Mouse (Mus musculus) spleen, postnatal 36 days (tissue): ENCODE results near the gene Cyb561a3.

Experiments
- DNase-seq, 2 experiments: peaks; one replicate each; pipeline ENCODE4 v3.0.0; 2022; ENCODE audit warnings: low spot score in 2 of 2, mixed read lengths in 1 of 2

Gene Cyb561a3

DNA sequence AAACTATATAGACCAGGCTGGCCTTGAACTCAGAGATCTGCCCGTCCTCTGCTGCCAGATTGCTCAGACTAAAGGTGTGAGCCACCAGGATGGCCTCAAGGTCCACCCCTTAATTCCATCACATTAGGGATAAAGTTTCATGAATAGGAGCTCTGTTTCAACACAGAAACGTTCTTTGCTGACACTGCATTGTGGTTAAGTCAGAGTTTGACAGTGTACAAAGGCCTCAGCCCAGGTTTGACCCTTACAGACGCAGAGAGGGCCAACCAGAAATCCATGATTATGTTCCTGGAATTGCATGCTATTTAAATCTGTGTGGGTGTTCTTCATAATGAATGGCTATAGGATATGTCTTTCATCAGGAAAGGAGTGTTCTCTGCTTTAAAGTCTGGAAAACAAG, 13.3 kb downstream of the Cyb561a3 start:
- DNase-seq, result no peak

DNA sequence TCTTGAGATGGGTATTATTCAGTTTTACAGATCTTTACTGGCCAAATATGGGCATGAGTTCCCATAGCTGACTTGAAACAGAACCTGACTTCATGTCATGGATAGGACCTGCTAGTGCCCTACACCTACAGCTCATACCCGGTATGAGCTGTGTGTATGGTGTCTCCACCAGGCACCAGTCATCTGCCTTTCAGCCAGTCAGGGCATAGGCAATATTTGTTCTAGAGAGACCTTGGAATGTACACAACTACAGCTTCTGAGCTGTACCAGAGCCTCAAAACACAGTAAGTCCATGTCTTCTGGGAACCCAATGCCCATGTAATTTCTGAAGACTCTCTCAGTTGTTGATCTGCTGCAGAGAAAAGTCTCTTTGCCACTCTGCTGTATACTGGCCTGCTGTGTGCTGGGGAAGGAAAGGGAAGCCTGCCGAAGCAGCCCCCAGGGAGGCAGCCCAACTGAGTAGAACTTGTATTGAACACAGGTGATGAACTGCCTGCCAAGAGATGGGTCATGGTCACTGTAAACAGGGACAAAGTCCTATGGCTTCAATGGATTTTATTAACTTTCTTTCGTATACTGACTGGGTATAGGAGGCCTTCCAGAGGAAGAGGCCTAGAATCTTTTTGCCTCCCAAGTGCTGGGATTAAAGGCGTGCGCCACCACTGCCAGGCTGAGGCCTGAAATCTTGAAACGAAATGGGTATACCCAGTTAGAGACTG, 14.8 kb downstream of the Cyb561a3 start:
- DNase-seq, result no peak

GRCm38 (mm10) chr19:10598188-10598587, 21.2 kb downstream of the Cyb561a3 start:
- peak in 1 of 2 experiments; percentile 38 for DNase-seq

GRCm38 (mm10) chr19:10599648-10600047, 22.7 kb downstream of the Cyb561a3 start:
- DNase-seq, result no peak

GRCm38 (mm10) chr19:10602247-10602769, 25.3 kb downstream of the Cyb561a3 start:
- no peak for DNase-seq

DNA sequence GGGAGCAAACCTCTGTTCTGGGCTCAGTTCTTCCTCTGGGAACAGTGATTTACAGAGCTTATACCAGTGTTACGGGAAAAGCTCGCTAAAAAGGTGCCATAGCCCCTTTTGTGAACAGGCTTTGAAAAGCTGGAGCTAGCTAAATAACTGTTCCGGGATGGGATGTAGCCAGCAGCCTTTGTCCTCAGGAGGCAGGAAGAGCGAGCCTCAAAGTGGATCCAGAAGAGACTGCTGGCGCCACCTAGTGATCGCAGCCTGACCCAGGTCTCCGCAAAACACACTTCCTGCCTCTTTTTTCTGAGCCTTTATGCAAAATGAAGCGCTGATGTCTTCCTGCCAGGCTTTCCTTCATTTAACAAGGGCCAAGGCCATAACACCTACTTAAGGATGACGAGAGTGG, 25.8 kb downstream of the Cyb561a3 start:
- peak; percentile 85 to 87 for DNase-seq

GRCm38 (mm10) chr19:10603660-10604523, 26.9 kb downstream of the Cyb561a3 start:
- no peak for DNase-seq

DNA sequence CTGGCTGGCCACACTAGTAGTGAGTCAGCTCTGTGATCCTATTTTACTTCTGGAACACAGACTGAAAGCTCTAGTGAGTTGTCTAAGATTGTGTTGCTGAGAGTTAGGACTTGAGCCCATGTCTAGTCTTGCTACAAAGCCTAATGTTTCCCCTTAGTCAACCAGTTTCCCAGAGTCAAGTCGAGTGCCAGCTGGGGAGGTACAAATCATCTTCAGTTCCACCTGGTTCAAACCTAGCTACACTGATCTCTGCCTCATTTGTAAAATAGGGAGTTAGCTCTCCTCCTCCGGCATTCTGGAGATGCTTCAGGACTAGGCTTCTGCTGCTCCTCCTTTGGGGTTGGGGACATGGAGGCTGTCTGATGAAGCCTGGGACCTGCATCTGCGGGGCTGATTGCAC, 27.6 kb downstream of the Cyb561a3 start:
- no peak for DNase-seq

GRCm38 (mm10) chr19:10605293-10605900, 28.4 kb downstream of the Cyb561a3 start, which contains the start of the genes Ddb1 and Tkfc:
TSS of gene Ddb1 (plus strand) at chr19:10605327.
TSS of gene Tkfc (minus strand) at chr19:10605654.
- DNase-seq, result peak; percentile 98

GRCm38 (mm10) chr19:10605901-10606622, 29.1 kb downstream of the Cyb561a3 start:
- DNase-seq, result no peak

- DNase-seq, result no peak
These were observed 31.7 kb downstream of the Cyb561a3 start for GRCm38 (mm10) chr19:10608573-10609240.

- DNase-seq, result peak; percentile 24 to 41
These were observed 57.3 kb downstream of the Cyb561a3 start, which contains the start of gene Vwce for GRCm38 (mm10) chr19:10634106-10634871. TSS of gene Vwce (plus strand) at chr19:10634213.

GRCm38 (mm10) chr19:10634872-10635318, 57.9 kb downstream of the Cyb561a3 start:
- peak; percentile 22 to 35 for DNase-seq

DNA sequence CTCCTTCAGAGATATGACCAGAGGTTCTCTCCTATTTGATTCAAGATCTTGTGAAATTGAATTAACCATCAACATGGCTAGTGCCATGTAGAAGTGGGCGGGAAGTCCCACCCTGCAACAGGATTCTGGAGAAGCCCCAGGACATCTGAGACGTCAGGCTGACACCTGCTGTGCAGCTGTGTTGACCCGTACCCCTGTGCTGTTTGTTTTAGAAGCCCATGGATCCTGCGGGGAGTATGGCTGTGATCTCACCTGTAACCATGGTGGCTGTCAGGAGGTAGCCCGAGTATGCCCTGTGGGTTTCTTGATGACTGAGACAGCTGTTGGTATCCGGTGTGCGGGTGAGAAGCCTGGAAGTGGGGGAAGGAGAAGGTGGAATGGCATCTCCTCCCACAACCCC, 60.9 kb downstream of the Cyb561a3 start:
- DNase-seq, result no peak

- DNase-seq, result no peak
These were observed 63.1 kb downstream of the Cyb561a3 start for GRCm38 (mm10) chr19:10640080-10640479.

DNA sequence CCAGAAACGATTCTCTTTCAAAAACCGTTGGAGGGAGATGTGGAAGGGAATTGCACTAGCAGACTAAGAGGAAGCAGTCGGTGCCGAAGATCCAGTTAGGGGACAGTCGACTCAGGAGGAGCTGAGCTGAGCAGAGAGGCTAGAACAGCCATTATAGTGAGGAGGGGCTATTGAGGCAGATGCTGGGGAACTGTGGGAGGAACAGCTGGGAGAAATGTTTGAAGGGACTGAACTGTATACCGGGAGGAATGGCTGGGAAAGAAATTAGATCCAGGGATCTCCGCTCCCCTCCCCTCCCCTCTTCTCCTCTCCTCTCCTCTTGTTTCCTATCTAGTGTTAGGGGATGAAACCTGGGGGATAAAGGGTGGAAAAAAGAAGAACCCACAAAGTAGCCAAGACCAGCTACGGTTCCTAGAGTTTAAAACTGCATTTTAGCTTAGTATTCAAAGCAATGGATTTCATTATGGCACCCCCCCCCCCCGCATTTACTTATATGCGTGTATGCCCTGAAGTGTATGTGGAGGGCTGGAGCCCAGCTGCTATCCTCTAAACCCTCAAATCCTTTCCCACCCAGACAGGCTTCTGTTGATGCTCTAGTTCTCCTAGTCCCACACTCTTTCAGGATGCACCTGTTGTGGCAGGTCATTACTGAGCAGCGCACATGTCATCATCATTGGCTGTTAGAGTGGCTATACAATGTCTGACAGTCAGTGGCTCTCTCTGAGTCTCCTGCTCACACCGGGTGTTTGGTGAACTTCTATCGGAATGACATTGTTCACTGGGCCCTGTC, 63.8 kb downstream of the Cyb561a3 start:
- DNase-seq, result no peak
